Mouse (Mus musculus) neural tube, embryonic 10.5 days (tissue): ENCODE measurements at regions not wholly inside any gene's neighbourhood (a gene's known extent, or its start where the extent isn't known, plus 50 kb on each side); places are given as distances from the start of the nearest gene placed in this dataset.

Source experiments
- DNase-seq: peaks from one replicate; pipeline ENCODE4 v3.0.0-alpha.2; 2017; ENCODE audit warnings: low spot score; ENCODE audit errors: extremely low spot score

GRCm38 (mm10) chr1:64361959-64362638, 170.3 kb upstream of the Creb1 start:
- DNase-seq, result no peak

- DNase-seq, result no peak
Measured at GRCm38 (mm10) chr1:64343268-64343667, 189.2 kb upstream of the Creb1 start.

GRCm38 (mm10) chr1:64341596-64341995, 190.8 kb upstream of the Creb1 start:
- DNase-seq, result no peak

- DNase-seq, result no peak
Measured at GRCm38 (mm10) chr1:64338575-64338961, 193.9 kb upstream of the Creb1 start.

- DNase-seq, result no peak
Measured at GRCm38 (mm10) chr1:64337619-64338574, 194.5 kb upstream of the Creb1 start.

- DNase-seq, result no peak
Measured at GRCm38 (mm10) chr1:64331566-64331965, 200.9 kb upstream of the Creb1 start.

- no peak for DNase-seq
Measured at GRCm38 (mm10) chr1:64330721-64331120, 201.7 kb upstream of the Creb1 start.

GRCm38 (mm10) chr1:64322197-64322596, 200.1 kb upstream of the Klf7 start:
- no peak for DNase-seq

- DNase-seq, result no peak
Measured at GRCm38 (mm10) chr1:64319155-64319582, 197.1 kb upstream of the Klf7 start.

- no peak for DNase-seq
Measured at GRCm38 (mm10) chr1:64318440-64319154, 196.5 kb upstream of the Klf7 start.

GRCm38 (mm10) chr1:64317032-64317636, 195.1 kb upstream of the Klf7 start:
- DNase-seq, result no peak

- DNase-seq, result no peak
Measured at GRCm38 (mm10) chr1:64311371-64311770, 189.3 kb upstream of the Klf7 start.

GRCm38 (mm10) chr1:64308560-64308959, 186.5 kb upstream of the Klf7 start:
- no peak for DNase-seq

GRCm38 (mm10) chr1:64308088-64308487, 186.0 kb upstream of the Klf7 start:
- DNase-seq, result no peak

GRCm38 (mm10) chr1:64305427-64306213, 183.5 kb upstream of the Klf7 start:
- DNase-seq, result peak; percentile 35

GRCm38 (mm10) chr1:64302833-64303358, 180.8 kb upstream of the Klf7 start:
- peak; percentile 28 for DNase-seq

GRCm38 (mm10) chr1:64301530-64302061, 179.5 kb upstream of the Klf7 start:
- no peak for DNase-seq

- no peak for DNase-seq
Measured at GRCm38 (mm10) chr1:64300951-64301529, 179.0 kb upstream of the Klf7 start.

GRCm38 (mm10) chr1:64298950-64299349, 176.9 kb upstream of the Klf7 start:
- no peak for DNase-seq

GRCm38 (mm10) chr1:64298188-64298587, 176.1 kb upstream of the Klf7 start:
- no peak for DNase-seq
